Mouse (Mus musculus) embryonic facial prominence, embryonic 11.5 days (tissue): ENCODE results near the gene Oprd1. TPM values are rescaled to one million over a fixed set of nuclear protein-coding genes. Genes with fewer than 3 reads are reported as not detected.
A peak's percentile ranks its signal among the peaks of the same experiment; 100 is the strongest.

ENCODE experiments used
- ATAC-seq: fragments of 200-750 bp; cut with Nextera tagmentation; replicated peaks from 2 replicates; pipeline ENCODE4 v1.8.0; 2017; ENCODE audit warnings: low read depth; ENCODE audit not compliant: insufficient number of reproducible peaks, low FRiP score, low TSS enrichment
- DNase-seq: peaks from one replicate; pipeline ENCODE4 v3.0.0-alpha.2; 2015; ENCODE audit warnings: low spot score
- H3K27ac ChIP-seq: fragments of 300-500 bp; sonication (generic); replicated peaks from 2 replicates; pipeline ENCODE4 v1.5.1; 2014; ENCODE audit warnings: mild to moderate bottlenecking, low read depth, low read length, control low read depth
- H3K27me3 ChIP-seq: fragments of 300-500 bp; sonication (generic); 2 replicates; pipeline ENCODE4 v1.6.1; 2014; ENCODE audit warnings: mild to moderate bottlenecking, low read length, moderate library complexity, mixed read lengths; ENCODE audit not compliant: control insufficient read depth, insufficient read depth
- H3K36me3 ChIP-seq: fragments of 300-500 bp; sonication (generic); replicated peaks from 2 replicates; pipeline ENCODE4 v1.6.1; 2014; ENCODE audit warnings: low read depth, mild to moderate bottlenecking, low read length, moderate library complexity, mixed read lengths; ENCODE audit not compliant: control insufficient read depth, insufficient read depth
- H3K4me1 ChIP-seq: fragments of 300-500 bp; sonication (generic); 2 replicates; pipeline ENCODE4 v1.6.1; 2014; ENCODE audit warnings: low read length, mixed read lengths; ENCODE audit not compliant: control insufficient read depth, insufficient read depth
- H3K4me2 ChIP-seq: fragments of 300-500 bp; sonication (generic); 2 replicates; pipeline ENCODE4 v1.6.1; 2014; ENCODE audit warnings: low read depth, mild to moderate bottlenecking, control low read depth, low read length, moderate library complexity
- H3K4me3 ChIP-seq: fragments of 300-500 bp; sonication (generic); 2 replicates; pipeline ENCODE4 v1.5.1; 2014; ENCODE audit warnings: low read depth, low read length, control low read depth
- H3K9ac ChIP-seq: fragments of 300-500 bp; sonication (generic); replicated peaks from 2 replicates; pipeline ENCODE4 v1.6.1; 2014; ENCODE audit warnings: mild to moderate bottlenecking, control low read depth, low read length
- H3K9me3 ChIP-seq: fragments of 300-500 bp; sonication (generic); replicated peaks from 2 replicates; pipeline ENCODE4 v1.6.1; 2016; ENCODE audit warnings: mild to moderate bottlenecking, low read length, inconsistent platforms, mixed read lengths; ENCODE audit not compliant: control insufficient read depth
- WGBS: fragments of 180-500 bp; shearing (Covaris S2); extraction: QIAGEN DNeasy Blood & Tissue Kit; methylation state at CpG from one replicate; pipeline ENCODE4 v1.1.7; 2014; 5-methylcytosine and 5-hydroxymethylcytosine counted together
- polyA plus RNA-seq: library from polyadenylated mRNA; unstranded; fragments of >200 nt; fragmentation: Nextera tagmentation; extraction: Ambion mirVana; gene quantifications from 2 replicates; pipeline ENCODE4 v1.2.1, GENCODE M21; 2014

Gene Oprd1
- polyA plus RNA-seq, 1 experiment from 2014 or later, result 0.18 TPM

GRCm38 (mm10) chr4:132121674-132122073 lies 22.6 kb downstream of the Oprd1 start:
- WGBS, result 86% methylated on average over 5 of the region's 5 CpGs
- H3K27ac ChIP-seq, result no peak overlapping the region

GRCm38 (mm10) chr4:132119566-132119965 lies 24.7 kb downstream of the Oprd1 start:
- no peaks in the 10 kb centered on the region for H3K4me1 ChIP-seq
- peak overlapping the region; percentile 32; the same call in 1 of the 2 replicates for H3K9ac ChIP-seq
- H3K4me2 ChIP-seq, result no peak overlapping the region
- ATAC-seq, result no peak
- 62% methylated on average over 9 of the region's 9 CpGs for WGBS
- H3K27ac ChIP-seq, result no peak overlapping the region
- no peaks in the 10 kb centered on the region for H3K9me3 ChIP-seq
- no peak overlapping the region for H3K4me3 ChIP-seq
- H3K27me3 ChIP-seq, result no peaks in the 10 kb centered on the region
- no peak for DNase-seq
- no peaks in the 10 kb centered on the region for H3K36me3 ChIP-seq

More at GRCm38 (mm10) chr4:132121674-132122073, 22.6 kb downstream of the Oprd1 start:
- ATAC-seq, result no peak
- H3K9ac ChIP-seq, result no peak overlapping the region
- no peak for DNase-seq
- H3K4me2 ChIP-seq, result no peak overlapping the region
- no peaks in the 10 kb centered on the region for H3K4me1 ChIP-seq
- H3K9me3 ChIP-seq, result no peaks in the 10 kb centered on the region
- no peaks in the 10 kb centered on the region for H3K36me3 ChIP-seq
- H3K27me3 ChIP-seq, result no peaks in the 10 kb centered on the region
- no peak overlapping the region for H3K4me3 ChIP-seq

GRCm38 (mm10) chr4:132116315-132116714 lies 28.0 kb downstream of the Oprd1 start:
- no peaks in the 10 kb centered on the region for H3K9me3 ChIP-seq
- WGBS, result 78% methylated on average over 4 of the region's 4 CpGs
- H3K27me3 ChIP-seq, result peaks cover 6% of the 10 kb centered on the region
- no peak overlapping the region for H3K4me2 ChIP-seq
- DNase-seq (no peak), ATAC-seq (no peak)
- no peaks in the 10 kb centered on the region for H3K36me3 ChIP-seq
- no peak overlapping the region for H3K4me3 ChIP-seq
- no peaks in the 10 kb centered on the region for H3K4me1 ChIP-seq
- H3K9ac ChIP-seq, result no peak overlapping the region
- no peak overlapping the region for H3K27ac ChIP-seq

- no peak overlapping the region for H3K27ac ChIP-seq
These were observed 30.7 kb downstream of the Oprd1 start for GRCm38 (mm10) chr4:132113411-132114095.

GRCm38 (mm10) chr4:132111227-132111626 lies 33.1 kb downstream of the Oprd1 start:
- Histone ChIP-seq H3K4me1 (no peaks in the 10 kb centered on the region), H3K4me2 (no peak overlapping the region), H3K9me3 (no peaks in the 10 kb centered on the region), H3K27ac (no peak overlapping the region), H3K4me3 (no peak overlapping the region), H3K9ac (no peak overlapping the region), H3K27me3 (peaks cover 6% of the 10 kb centered on the region), H3K36me3 (no peaks in the 10 kb centered on the region)
- 40% methylated on average over 4 of the region's 4 CpGs for WGBS
- ATAC-seq, result no peak
- no peak for DNase-seq

More at GRCm38 (mm10) chr4:132113411-132114095, 30.7 kb downstream of the Oprd1 start:
- H3K4me1 ChIP-seq, result no peaks in the 10 kb centered on the region
- WGBS, result 39% methylated on average over 53 of the region's 53 CpGs
- no peaks in the 10 kb centered on the region for H3K9me3 ChIP-seq
- peak overlapping the region; percentile 39 for H3K9ac ChIP-seq
- peak overlapping the region; percentile 63 for H3K4me2 ChIP-seq
- ATAC-seq (0 out of 2 replicates have a peak, but pooled peaks have one; percentile 48), DNase-seq (peak; percentile 28)
- H3K4me3 ChIP-seq, result peak overlapping the region; percentile 19; the same call in 1 of the 2 replicates
- peaks cover 6% of the 10 kb centered on the region for H3K27me3 ChIP-seq
- no peaks in the 10 kb centered on the region for H3K36me3 ChIP-seq

GRCm38 (mm10) chr4:132108221-132108620 lies 36.1 kb downstream of the Oprd1 start:
- no peak for ATAC-seq
- Histone ChIP-seq H3K9ac (no peak overlapping the region), H3K36me3 (no peaks in the 10 kb centered on the region), H3K27ac (no peak overlapping the region), H3K4me3 (no peak overlapping the region), H3K9me3 (no peaks in the 10 kb centered on the region), H3K4me1 (no peaks in the 10 kb centered on the region), H3K27me3 (peaks cover 2% of the 10 kb centered on the region), H3K4me2 (no peak overlapping the region)
- DNase-seq, result no peak
- WGBS, result 95% methylated on average over 7 of the region's 7 CpGs

GRCm38 (mm10) chr4:132101152-132101551 lies 43.1 kb downstream of the Oprd1 start:
- H3K27ac ChIP-seq, result no peak overlapping the region
- H3K27me3 ChIP-seq, result no peaks in the 10 kb centered on the region
- no peak overlapping the region for H3K4me2 ChIP-seq
- no peaks in the 10 kb centered on the region for H3K36me3 ChIP-seq
- WGBS, result 43% methylated on average over 3 of the region's 3 CpGs
- ATAC-seq, result no peak
- no peak overlapping the region for H3K4me3 ChIP-seq
- no peak overlapping the region for H3K9ac ChIP-seq
- H3K4me1 ChIP-seq, result no peaks in the 10 kb centered on the region
- DNase-seq, result peak; percentile 43
- no peaks in the 10 kb centered on the region for H3K9me3 ChIP-seq

- no peak overlapping the region for H3K4me2 ChIP-seq
- no peak overlapping the region for H3K27ac ChIP-seq
- H3K9ac ChIP-seq, result no peak overlapping the region
- H3K27me3 ChIP-seq, result no peaks in the 10 kb centered on the region
- no peaks in the 10 kb centered on the region for H3K4me1 ChIP-seq
- H3K36me3 ChIP-seq, result no peaks in the 10 kb centered on the region
- DNase-seq (no peak), ATAC-seq (no peak)
- H3K9me3 ChIP-seq, result no peaks in the 10 kb centered on the region
- WGBS, result 57% methylated on average over 5 of the region's 5 CpGs
- H3K4me3 ChIP-seq, result no peak overlapping the region
These were observed 44.7 kb downstream of the Oprd1 start for GRCm38 (mm10) chr4:132099548-132099947.
